Mouse (Mus musculus) MEL (cell line): ENCODE data around the gene Defb45. TPM values are rescaled to one million over a fixed set of nuclear protein-coding genes. Genes with fewer than 3 reads are reported as not detected.
A peak's percentile ranks its signal among the peaks of the same experiment; 100 is the strongest.

ENCODE experiments used
- DNase-seq: peaks from one replicate; pipeline ENCODE4 v3.0.0; 2011; ENCODE audit warnings: low read depth, low spot score
- H3K27ac ChIP-seq: 2 replicates; pipeline ENCODE4 v1.5.1; 2012; ENCODE audit warnings: low read depth, mild to moderate bottlenecking, control low read depth, low read length, moderate library complexity; ENCODE audit not compliant: control insufficient read depth
- H3K27me3 ChIP-seq, 2 experiments: fragments of 150-350 bp in 1 of 2; sonication (generic) in 1 of 2; 2 replicates each; pipeline ENCODE4 v1.6.1; 2012; ENCODE audit warnings: low read length in 2 of 2, mild to moderate bottlenecking in 2 of 2, improper control_type of control experiment in 1 of 2, moderate library complexity in 1 of 2; ENCODE audit not compliant: insufficient read depth in 2 of 2, control insufficient read depth in 1 of 2
- H3K36me3 ChIP-seq, 2 experiments: 2 replicates each; pipeline ENCODE4 v1.6.1; 2012 to 2014; ENCODE audit warnings: low read length in 2 of 2, improper control_type of control experiment in 1 of 2, inconsistent platforms in 1 of 2, mild to moderate bottlenecking in 1 of 2; ENCODE audit not compliant: insufficient read depth in 2 of 2, control insufficient read depth in 1 of 2
- H3K4me1 ChIP-seq, 2 experiments: fragments of 150-350 bp in 1 of 2; sonication (generic) in 1 of 2; 2 replicates each; pipeline ENCODE4 v1.6.1; 2012; ENCODE audit warnings: low read length in 2 of 2, improper control_type of control experiment in 1 of 2, mild to moderate bottlenecking in 1 of 2; ENCODE audit not compliant: insufficient read depth in 2 of 2, control insufficient read depth in 1 of 2
- H3K4me3 ChIP-seq, 2 experiments: fragments of 150-350 bp in 1 of 2; sonication (generic) in 1 of 2; 2 replicates each; pipeline ENCODE4 v1.5.1; 2012; ENCODE audit warnings: low read depth in 2 of 2, low read length in 2 of 2, mild to moderate bottlenecking in 2 of 2, moderate library complexity in 2 of 2, control low read depth in 1 of 2, improper control_type of control experiment in 1 of 2; ENCODE audit not compliant: control insufficient read depth in 1 of 2, insufficient read depth in 1 of 2
- H3K79me2 ChIP-seq: 2 replicates; pipeline ENCODE4 v1.6.1; 2012; ENCODE audit warnings: mild to moderate bottlenecking, low read length, moderate library complexity; ENCODE audit not compliant: control insufficient read depth, poor library complexity, insufficient read depth
- H3K9ac ChIP-seq: 2 replicates; pipeline ENCODE4 v1.6.1; 2012; ENCODE audit warnings: low read depth, mild to moderate bottlenecking, control low read depth, low read length, moderate library complexity; ENCODE audit not compliant: control insufficient read depth, poor library complexity, severe bottlenecking
- H3K9me3 ChIP-seq: fragments of 150-350 bp; sonication (generic); replicated peaks from 2 replicates; pipeline ENCODE4 v1.6.1; 2012; ENCODE audit warnings: mild to moderate bottlenecking, low read length, improper control_type of control experiment, moderate library complexity; ENCODE audit not compliant: insufficient read depth
- BHLHE40 ChIP-seq: IDR thresholded peaks from 2 replicates; pipeline ENCODE4 v1.6.1; 2012; ENCODE audit warnings: low read depth, mild to moderate bottlenecking, inconsistent platforms, low read length, improper control_type of control experiment, borderline replicate concordance
- CHD1 ChIP-seq: IDR thresholded peaks from 2 replicates; pipeline ENCODE4 v1.6.1; 2012; ENCODE audit warnings: low read depth, mild to moderate bottlenecking, inconsistent platforms, low read length, improper control_type of control experiment
- CHD2 ChIP-seq: IDR thresholded peaks from 2 replicates; pipeline ENCODE4 v1.6.1; 2011; ENCODE audit warnings: low read length, improper control_type of control experiment
- CTCF ChIP-seq, 3 experiments: IDR thresholded peaks in 2 of 3; conservative IDR thresholded peaks in 1 of 3; 2 replicates each; pipeline ENCODE4 v1.5.1; 2011 to 2012; ENCODE audit warnings: low read length in 3 of 3, low read depth in 2 of 3, mild to moderate bottlenecking in 2 of 3, improper control_type of control experiment in 1 of 3, inconsistent platforms in 1 of 3, mixed read lengths in 1 of 3, moderate library complexity in 1 of 3; ENCODE audit not compliant: control insufficient read depth in 1 of 3, insufficient read depth in 1 of 3, poor library complexity in 1 of 3, severe bottlenecking in 1 of 3
- E2F4 ChIP-seq: IDR thresholded peaks from 2 replicates; pipeline ENCODE4 v1.6.1; 2011; ENCODE audit warnings: low read depth, low read length, improper control_type of control experiment, borderline replicate concordance
- ELF1 ChIP-seq: IDR thresholded peaks from 2 replicates; pipeline ENCODE4 v1.6.1; 2014; ENCODE audit warnings: low read depth, mild to moderate bottlenecking, inconsistent platforms, low read length, improper control_type of control experiment, moderate library complexity
- EP300 ChIP-seq, 2 experiments: IDR thresholded peaks; 2 replicates each; pipeline ENCODE4 v1.6.1; 2011; ENCODE audit warnings: improper control_type of control experiment in 2 of 2, low read length in 2 of 2, low read depth in 1 of 2, mild to moderate bottlenecking in 1 of 2
- GABPA ChIP-seq: IDR thresholded peaks from 2 replicates; pipeline ENCODE4 v1.6.1; 2012; ENCODE audit warnings: low read depth, mild to moderate bottlenecking, inconsistent platforms, low read length, improper control_type of control experiment, moderate library complexity
- GATA1 ChIP-seq: IDR thresholded peaks from 2 replicates; pipeline ENCODE4 v1.6.1; 2011; ENCODE audit warnings: low read depth, low read length, improper control_type of control experiment
- HCFC1 ChIP-seq: IDR thresholded peaks from 2 replicates; pipeline ENCODE4 v1.6.1; 2012; ENCODE audit warnings: low read depth, mild to moderate bottlenecking, inconsistent platforms, low read length, improper control_type of control experiment, moderate library complexity
- JUND ChIP-seq: IDR thresholded peaks from 2 replicates; pipeline ENCODE4 v1.6.1; 2011; ENCODE audit warnings: low read depth, mild to moderate bottlenecking, improper control_type of control experiment, low read length
- KAT2A ChIP-seq: conservative IDR thresholded peaks from 2 replicates; pipeline ENCODE4 v1.6.1; 2012; ENCODE audit warnings: low read depth, low read length, improper control_type of control experiment, inconsistent platforms
- MAFK ChIP-seq: IDR thresholded peaks from 2 replicates; pipeline ENCODE4 v1.6.1; 2011; ENCODE audit warnings: low read depth, mild to moderate bottlenecking, low read length, improper control_type of control experiment, borderline replicate concordance
- MAX ChIP-seq: IDR thresholded peaks from 2 replicates; pipeline ENCODE4 v1.6.1; 2011; ENCODE audit warnings: low read length, improper control_type of control experiment
- MAZ ChIP-seq: IDR thresholded peaks from 2 replicates; pipeline ENCODE4 v1.6.1; 2012; ENCODE audit warnings: low read depth, mild to moderate bottlenecking, inconsistent platforms, low read length, improper control_type of control experiment
- MEF2A ChIP-seq: IDR thresholded peaks from 2 replicates; pipeline ENCODE4 v1.6.1; 2014; ENCODE audit warnings: low read depth, mild to moderate bottlenecking, inconsistent platforms, low read length, improper control_type of control experiment; ENCODE audit not compliant: poor library complexity, insufficient replicate concordance, severe bottlenecking; ENCODE audit errors: extremely low read depth
- MXI1 ChIP-seq: IDR thresholded peaks from 2 replicates; pipeline ENCODE4 v1.6.1; 2011; ENCODE audit warnings: mild to moderate bottlenecking, low read depth, low read length, improper control_type of control experiment
- MYC ChIP-seq: IDR thresholded peaks from 2 replicates; pipeline ENCODE4 v1.6.1; 2011; ENCODE audit warnings: low read depth, mild to moderate bottlenecking, low read length, improper control_type of control experiment, moderate library complexity
- NRF1 ChIP-seq: IDR thresholded peaks from 2 replicates; pipeline ENCODE4 v1.6.1; 2014; ENCODE audit warnings: low read depth, mild to moderate bottlenecking, inconsistent platforms, low read length, improper control_type of control experiment, moderate library complexity; ENCODE audit not compliant: poor library complexity, insufficient read depth, severe bottlenecking
- POLR2A ChIP-seq, 2 experiments: IDR thresholded peaks; 2 replicates each; pipeline ENCODE4 v1.6.1; 2011 to 2012; ENCODE audit warnings: low read length in 2 of 2, mild to moderate bottlenecking in 2 of 2, control low read depth in 1 of 2, improper control_type of control experiment in 1 of 2, low read depth in 1 of 2, moderate library complexity in 1 of 2; ENCODE audit not compliant: control insufficient read depth in 1 of 2, insufficient read depth in 1 of 2, poor library complexity in 1 of 2
- POLR2AphosphoS2 ChIP-seq: IDR thresholded peaks from 2 replicates; pipeline ENCODE4 v1.6.1; 2011; ENCODE audit warnings: low read length, improper control_type of control experiment
- POLR2AphosphoS5 ChIP-seq: IDR thresholded peaks from 2 replicates; pipeline ENCODE4 v1.6.1; 2012; ENCODE audit warnings: low read depth, borderline replicate concordance, mild to moderate bottlenecking, inconsistent platforms, low read length, moderate library complexity, mixed read lengths
- RAD21 ChIP-seq: IDR thresholded peaks from 2 replicates; pipeline ENCODE4 v1.6.1; 2011; ENCODE audit warnings: mild to moderate bottlenecking, low read depth, low read length, improper control_type of control experiment
- RCOR1 ChIP-seq: IDR thresholded peaks from 2 replicates; pipeline ENCODE4 v1.6.1; 2012; ENCODE audit warnings: low read depth, mild to moderate bottlenecking, inconsistent platforms, low read length, improper control_type of control experiment
- SMC3 ChIP-seq: IDR thresholded peaks from 2 replicates; pipeline ENCODE4 v1.6.1; 2011; ENCODE audit warnings: low read depth, low read length, improper control_type of control experiment
- TAL1 ChIP-seq: IDR thresholded peaks from 2 replicates; pipeline ENCODE4 v1.6.1; 2012; ENCODE audit warnings: mild to moderate bottlenecking, inconsistent platforms, low read length, moderate library complexity, mixed read lengths
- TBP ChIP-seq: IDR thresholded peaks from 2 replicates; pipeline ENCODE4 v1.8.0; 2011; ENCODE audit warnings: low read depth, low read length, improper control_type of control experiment
- TCF12 ChIP-seq: IDR thresholded peaks from 2 replicates; pipeline ENCODE4 v1.6.1; 2014; ENCODE audit warnings: low read depth, mild to moderate bottlenecking, inconsistent platforms, low read length, improper control_type of control experiment, moderate library complexity
- UBTF ChIP-seq: IDR thresholded peaks from 2 replicates; pipeline ENCODE4 v1.6.1; 2012; ENCODE audit warnings: low read depth, mild to moderate bottlenecking, inconsistent platforms, low read length, improper control_type of control experiment, moderate library complexity, borderline replicate concordance; ENCODE audit not compliant: insufficient read depth
- USF1 ChIP-seq: IDR thresholded peaks from 2 replicates; pipeline ENCODE4 v1.6.1; 2014; ENCODE audit warnings: low read depth, mild to moderate bottlenecking, inconsistent platforms, low read length, improper control_type of control experiment, moderate library complexity
- USF2 ChIP-seq, 2 experiments: IDR thresholded peaks; 2 replicates each; pipeline ENCODE4 v1.6.1; 2011 to 2012; ENCODE audit warnings: improper control_type of control experiment in 2 of 2, low read length in 2 of 2, borderline replicate concordance in 1 of 2, inconsistent platforms in 1 of 2, low read depth in 1 of 2, mild to moderate bottlenecking in 1 of 2; ENCODE audit not compliant: insufficient read depth in 1 of 2
- ZC3H11A ChIP-seq: IDR thresholded peaks from 2 replicates; pipeline ENCODE4 v1.6.1; 2012; ENCODE audit warnings: low read depth, mild to moderate bottlenecking, inconsistent platforms, low read length, improper control_type of control experiment
- ZMIZ1 ChIP-seq: IDR thresholded peaks from 2 replicates; pipeline ENCODE4 v1.6.1; 2012; ENCODE audit warnings: low read depth, mild to moderate bottlenecking, inconsistent platforms, low read length, improper control_type of control experiment, moderate library complexity
- ZNF384 ChIP-seq: IDR thresholded peaks from 2 replicates; pipeline ENCODE4 v1.6.1; 2012; ENCODE audit warnings: low read depth, mild to moderate bottlenecking, inconsistent platforms, low read length, improper control_type of control experiment
- polyA plus RNA-seq, 2 experiments: library from polyadenylated mRNA; stranded (reverse) in 1 of 2; unstranded in 1 of 2; fragments of >175 nt in 1 of 2; fragments of >200 nt in 1 of 2; gene quantifications; 2 replicates each; pipeline versions ENCODE4 v1.2.1 to v1.2.4; 2012; ENCODE audit warnings: low replicate concordance in 2 of 2, low read depth in 1 of 2; ENCODE audit not compliant: insufficient read length in 2 of 2, insufficient read depth in 1 of 2, missing spikeins in 1 of 2
- total RNA-seq: library from RNA; depleted of rRNA; stranded (reverse); fragments of 300-350 nt; gene quantifications from 2 replicates; pipeline ENCODE4 v1.2.3, GENCODE M21; 2012

Gene Defb45
- total and polyA plus RNA-seq, 3 experiments = not detected

- H3K9ac ChIP-seq = no peak overlapping the region
- H3K4me3 ChIP-seq = no peak overlapping the region
- DNase-seq = peak; percentile 72
- no peaks in the 10 kb centered on the region for H3K9me3 ChIP-seq
- H3K79me2 ChIP-seq = no peaks in the 10 kb centered on the region
- peaks cover 0 to 1% of the 10 kb centered on the region in 2 experiments; a peak in 1 of 4 replicates for H3K27me3 ChIP-seq
- H3K27ac ChIP-seq = no peak overlapping the region
- H3K36me3 ChIP-seq = no peaks in the 10 kb centered on the region
- no peak for TF ChIP-seq E2F4
- TF ChIP-seq MEF2A = no peak
- TF ChIP-seq MAFK = no peak
- TF ChIP-seq CTCF (IDR thresholded peaks at IDR 0.05 in 2 of 3, conservative IDR thresholded peaks at IDR 0.05 in 1 of 3; ENCODE audit: control insufficient read depth in 1 of 3, insufficient read depth in 1 of 3, low read depth in 2 of 3, low read length in 3 of 3, poor library complexity in 1 of 3, severe bottlenecking in 1 of 3) = peak; percentile 12 to 62 (median 59); a peak in 4 of 6 replicates
- no peak for TF ChIP-seq ZMIZ1
- TF ChIP-seq CHD1 = no peak
- peak; percentile 25 for TF ChIP-seq RAD21
- TF ChIP-seq TCF12 = no peak
- no peak for TF ChIP-seq JUND
- no peak for TF ChIP-seq TBP
- no peak for TF ChIP-seq POLR2AphosphoS5
- no peak for TF ChIP-seq CHD2
- TF ChIP-seq MYC = 0 out of 2 replicates have a peak, but pooled peaks have one; percentile 47
- TF ChIP-seq MAX = no peak
- no peak for TF ChIP-seq MAZ
- TF ChIP-seq GABPA = no peak
- no peak for TF ChIP-seq KAT2A
- no peak for TF ChIP-seq UBTF
- no peak for TF ChIP-seq BHLHE40
- no peak for TF ChIP-seq NRF1
- no peak for TF ChIP-seq USF2 (IDR thresholded peaks at IDR 0.05; ENCODE audit: borderline replicate concordance in 1 of 2, insufficient read depth in 1 of 2, low read depth in 1 of 2, low read length in 2 of 2)
- no peak for TF ChIP-seq EP300 (IDR thresholded peaks at IDR 0.05; ENCODE audit: low read depth in 1 of 2, low read length in 2 of 2)
- no peak for TF ChIP-seq MXI1
- no peak for TF ChIP-seq POLR2AphosphoS2
- TF ChIP-seq ZC3H11A = no peak
- TF ChIP-seq USF1 = no peak
- TF ChIP-seq SMC3 = peak; percentile 44
- TF ChIP-seq ELF1 = no peak
- TF ChIP-seq TAL1 = no peak
- TF ChIP-seq ZNF384 = no peak
- no peak for TF ChIP-seq RCOR1
- TF ChIP-seq HCFC1 = no peak
- no peak for TF ChIP-seq GATA1
- no peak for TF ChIP-seq POLR2A (IDR thresholded peaks at IDR 0.05; ENCODE audit: control insufficient read depth in 1 of 2, insufficient read depth in 1 of 2, low read depth in 1 of 2, low read length in 2 of 2, poor library complexity in 1 of 2)
- H3K4me1 ChIP-seq = no peaks in the 10 kb centered on the region; a peak in 1 of 4 replicates
Measured at GRCm38 (mm10) chr2:152617374-152617773, 18.2 kb upstream of the Defb45 start.
